Mouse (Mus musculus) Patski (cell line): ENCODE measurements around the gene Ltbp2. TPM values are rescaled to one million over a fixed set of nuclear protein-coding genes. Genes with fewer than 3 reads are reported as not detected.

Experiments used
- ATAC-seq: fragments of 100-300 bp; one replicate; pipeline ENCODE4 v1.8.0; 2021
- CTCF ChIA-PET: fragments of 350-600 bp; sonication (Branson Sonifier 250); formaldehyde crosslinking; loops from one replicate; lab custom pipeline; 2022; ENCODE audit warnings: inconsistent platforms; lab: Charles Lee
- POLR2A ChIA-PET: fragments of 350-600 bp; sonication (Branson Sonifier 250); formaldehyde crosslinking; loops from one replicate; lab custom pipeline; 2022; ENCODE audit warnings: antibody characterized with exemption, inconsistent platforms; lab: Charles Lee
- DNase-seq: peaks from one replicate; pipeline ENCODE4 v3.0.0-alpha.2; 2011; ENCODE audit warnings: low read depth, low spot score
- H3K27me3 ChIP-seq: fragments of 371-371 bp; one replicate; pipeline ENCODE4 v1.5.1; 2021
- CTCF ChIP-seq: fragments of 100-300 bp; IDR thresholded peaks from one replicate; pipeline ENCODE4 v1.5.1; 2021
- in situ Hi-C: fragments of 300-500 bp; cut with MboI; formaldehyde crosslinking; loops from 3 replicates; pipeline ENCODE4 v1.11.1; 2018; ENCODE audit warnings: low pct_unique_long_range_greater_than_20kb, mixed read lengths
- polyA plus RNA-seq: library from polyadenylated mRNA; unstranded; gene quantifications from one replicate; pipeline ENCODE4 v1.2.3, GENCODE M21; 2021

Ltbp2 gene
- polyA plus RNA-seq, 1 experiment from 2014 or later: 19.0 TPM

DNA sequence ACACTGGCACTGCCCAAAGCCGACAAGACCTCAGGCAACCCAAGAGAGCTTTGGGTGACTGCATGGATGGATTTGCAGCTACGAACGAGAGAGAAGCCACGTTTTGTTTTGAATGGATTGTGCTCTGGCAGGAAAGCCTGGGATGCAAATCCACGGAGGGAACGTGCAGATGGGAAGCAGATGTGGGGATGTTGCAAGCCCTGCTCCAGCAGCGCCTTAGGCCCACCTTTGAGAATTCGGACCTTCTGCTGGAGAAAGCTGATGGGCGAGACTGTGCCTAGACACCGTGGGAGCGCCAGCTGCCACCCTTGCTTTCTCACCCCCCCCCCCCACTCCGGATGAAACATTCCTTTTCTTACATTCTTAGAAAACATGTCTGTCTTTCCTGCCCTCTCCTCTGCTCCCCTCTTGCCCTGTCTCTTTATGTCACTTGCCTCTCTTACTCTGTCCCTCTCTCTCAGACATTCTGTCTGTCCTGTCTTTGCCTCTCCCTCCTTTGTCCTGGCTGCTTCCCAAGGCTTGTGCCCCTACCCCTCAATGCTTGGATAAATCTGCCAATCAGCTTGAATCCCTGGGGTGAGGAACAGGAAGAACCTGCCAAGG, 30.8 kb upstream of the Ltbp2 start:
- ChIA-PET CTCF (interaction anchor here (1.2 kb wide), 1 partner anchor 13 kb away, joined by 3 read pairs; no protein-coding TSS in a partner anchor), POLR2A (interaction anchor here (0.8 kb wide), 1 partner anchor 41 kb away, joined by 4 read pairs; no protein-coding TSS in a partner anchor)
- TF ChIP-seq CTCF: no peak
- DNase-seq (no peak), ATAC-seq (no peak)
- H3K27me3 ChIP-seq: no peaks in the 10 kb centered on the region
- in situ Hi-C loops: no loop called here

DNA sequence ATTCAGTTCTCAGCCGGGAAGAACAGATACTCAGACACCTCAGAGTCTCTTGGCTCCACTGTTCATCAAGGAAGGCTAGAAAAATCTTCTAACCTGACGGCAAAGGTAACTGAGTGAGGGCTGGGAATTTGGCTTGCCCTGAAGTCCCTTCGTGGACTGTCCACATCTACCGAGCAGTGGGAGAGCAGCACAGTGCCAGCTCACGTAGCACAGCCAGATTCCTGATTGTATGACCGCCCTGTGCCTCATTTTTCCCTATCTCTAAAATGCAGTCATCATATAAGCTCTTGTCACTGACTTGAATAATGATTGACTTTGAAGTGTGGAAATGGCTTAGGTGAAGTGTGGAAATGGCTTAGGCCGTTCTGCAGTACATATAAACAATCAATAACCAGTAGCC, 28.1 kb upstream of the Ltbp2 start:
- ATAC-seq: no peak
- no peak for DNase-seq
- H3K27me3 ChIP-seq: no peaks in the 10 kb centered on the region
- TF ChIP-seq CTCF: no peak
- in situ Hi-C loops: no loop called here
- CTCF ChIA-PET: no interaction called here
- POLR2A ChIA-PET: no interaction called here

DNA sequence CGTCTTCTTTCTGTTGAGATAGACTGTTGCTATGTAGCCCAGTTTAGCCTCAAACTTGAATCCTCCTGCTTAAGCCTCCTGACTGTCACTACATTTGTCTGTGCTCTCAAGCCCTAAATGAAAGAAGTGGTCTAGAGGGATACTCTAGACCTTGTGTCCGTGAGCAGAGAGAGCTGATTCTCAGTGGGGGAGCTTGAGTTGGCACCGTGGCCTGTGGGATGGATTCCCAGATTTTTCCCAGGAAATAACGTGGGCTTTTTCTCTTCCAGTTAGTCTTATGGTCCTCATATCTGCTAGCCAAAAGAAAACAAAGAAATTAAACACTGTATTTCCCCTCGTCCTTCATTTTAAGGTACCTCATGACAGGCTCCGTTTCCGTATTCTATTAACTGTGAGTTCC, 24.0 kb upstream of the Ltbp2 start:
- ChIA-PET CTCF (no interaction called here), POLR2A (no interaction called here)
- no peaks in the 10 kb centered on the region for H3K27me3 ChIP-seq
- DNase-seq (no peak), ATAC-seq (no peak)
- in situ Hi-C loops: no loop called here
- no peak for TF ChIP-seq CTCF

DNA sequence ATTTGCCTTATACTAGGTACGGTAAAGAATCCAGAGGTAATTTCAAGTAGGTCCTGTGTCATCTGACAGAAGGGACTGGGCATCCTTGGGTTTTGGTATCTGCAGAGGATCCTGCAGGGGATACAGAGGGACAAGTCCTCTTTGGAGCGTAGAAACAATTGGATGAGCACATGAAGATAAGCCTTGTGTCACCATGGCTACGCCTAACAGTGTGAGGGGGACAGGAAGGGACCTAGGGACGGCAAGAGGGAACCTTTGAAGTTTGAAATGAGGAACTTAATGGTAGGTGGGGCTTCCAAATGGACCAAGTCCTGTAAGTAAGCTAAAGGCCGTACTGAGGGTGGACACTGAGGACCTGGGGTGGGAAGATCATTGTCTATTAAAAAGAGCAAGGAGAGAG, 21.0 kb upstream of the Ltbp2 start:
- no peak for TF ChIP-seq CTCF
- in situ Hi-C loops: no loop called here
- ChIA-PET POLR2A (no interaction called here), CTCF (interaction anchor here (0.9 kb wide), 1 partner anchor 9 kb away, joined by 3 read pairs; no protein-coding TSS in a partner anchor)
- no peak for DNase-seq
- no peak for ATAC-seq
- H3K27me3 ChIP-seq: no peaks in the 10 kb centered on the region

DNA sequence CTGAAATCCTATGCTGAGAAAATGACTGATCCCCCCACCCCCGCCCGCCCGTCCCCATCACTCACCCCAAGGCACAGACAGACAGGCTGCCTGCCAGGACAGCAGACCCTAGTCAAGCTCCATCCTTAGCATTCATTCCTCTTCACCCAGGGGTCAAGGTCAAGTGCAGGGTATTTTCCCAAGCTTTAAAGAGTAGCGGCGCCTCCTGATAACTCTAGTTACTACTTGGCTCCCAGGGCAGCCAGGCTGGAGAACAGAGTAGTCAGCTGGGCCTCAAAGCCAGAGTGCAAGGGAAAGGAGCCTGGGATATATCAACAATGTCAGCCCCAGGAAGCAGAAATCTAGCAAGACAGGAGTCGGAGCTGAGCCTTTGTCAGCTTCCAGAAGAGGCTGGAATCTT, 19.9 kb upstream of the Ltbp2 start:
- DNase-seq: no peak
- no peaks in the 10 kb centered on the region for H3K27me3 ChIP-seq
- ATAC-seq: no peak
- POLR2A ChIA-PET: no interaction called here
- TF ChIP-seq CTCF: no peak
- in situ Hi-C loops: no loop called here
- CTCF ChIA-PET: interaction anchor here (0.9 kb wide), 1 partner anchor 10 kb away, joined by 3 read pairs; no protein-coding TSS in a partner anchor

DNA sequence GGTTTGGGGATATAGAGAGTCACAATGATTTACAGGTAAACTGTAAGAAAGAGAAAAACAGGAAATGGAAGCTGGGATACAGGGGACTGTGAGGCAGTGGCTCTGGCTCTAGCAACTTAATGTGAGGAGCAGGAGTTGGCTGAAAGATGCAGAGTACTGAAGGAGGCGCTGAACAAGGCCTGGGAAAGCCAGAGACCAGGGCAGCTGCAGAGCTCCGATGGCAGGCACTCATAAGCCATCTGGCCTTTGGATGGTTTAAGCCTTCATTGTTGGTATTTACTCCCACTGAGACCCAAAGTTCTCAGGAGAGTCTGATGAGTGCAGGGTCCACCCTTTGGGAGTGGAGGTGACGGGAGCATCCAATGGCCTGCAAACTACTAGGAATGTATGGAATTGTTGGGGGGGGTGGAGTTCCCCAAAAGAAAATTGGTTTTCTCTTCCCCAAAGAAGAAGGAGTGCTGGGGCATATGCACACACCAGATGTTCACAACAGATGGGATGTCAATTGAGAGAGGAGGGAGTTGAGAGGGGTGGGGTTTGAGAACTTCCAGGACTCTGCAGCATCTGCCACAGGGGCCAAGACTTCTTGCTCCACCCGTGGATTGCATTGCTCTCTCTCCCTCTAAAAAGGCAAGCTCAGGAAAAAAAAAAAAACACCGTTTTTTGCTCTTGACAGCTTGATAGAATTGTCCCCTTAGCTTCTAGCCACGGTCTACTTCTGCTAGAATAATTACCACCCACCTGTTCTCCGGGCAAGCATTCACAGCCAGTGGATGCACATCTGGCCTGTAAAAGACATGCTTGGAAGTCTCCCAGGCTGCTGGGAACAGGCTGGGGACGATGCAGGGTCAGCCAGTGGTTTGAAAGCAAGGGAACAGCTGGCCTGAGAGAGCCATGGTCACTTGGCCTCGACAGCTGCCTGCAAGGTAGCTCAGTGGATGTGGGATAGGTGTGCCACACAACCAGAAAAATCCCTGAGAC, 17.6 kb upstream of the Ltbp2 start:
- TF ChIP-seq CTCF: no peak
- in situ Hi-C loops: no loop called here
- ChIA-PET POLR2A (interaction anchor here (0.6 kb wide), 1 partner anchor 74 kb away, joined by 6 read pairs; no protein-coding TSS in a partner anchor), CTCF (no interaction called here)
- no peaks in the 10 kb centered on the region for H3K27me3 ChIP-seq
- ATAC-seq (no peak), DNase-seq (no peak)

DNA sequence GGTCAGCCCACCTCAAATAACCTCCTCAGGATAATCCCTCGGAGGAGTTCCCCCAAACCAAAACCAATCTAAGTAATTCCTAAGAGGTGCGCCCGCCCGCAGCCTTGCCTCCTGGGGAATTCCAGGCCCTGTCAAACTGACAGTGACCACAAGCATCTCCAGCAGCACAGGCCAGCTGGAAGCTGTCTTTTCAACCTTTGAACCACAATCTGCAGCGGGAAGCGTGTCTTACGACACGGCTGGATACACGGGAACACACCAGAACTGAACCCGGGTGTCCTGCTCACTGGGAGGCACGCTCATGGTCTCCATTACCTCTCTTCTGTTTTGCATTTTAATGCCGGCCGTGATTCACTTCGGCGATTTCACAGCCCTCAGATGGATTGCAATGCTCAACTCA, 14.0 kb upstream of the Ltbp2 start:
- TF ChIP-seq CTCF: no peak
- peak; percentile 40 for ATAC-seq
- peak; percentile 85 for DNase-seq
- in situ Hi-C loops: no loop called here
- H3K27me3 ChIP-seq: no peaks in the 10 kb centered on the region
- CTCF ChIA-PET: interaction anchor here (2.0 to 2.4 kb wide), 2 partner anchors 12 to 14 kb away, joined by 6 read pairs; partner anchors contain the start of gene Ltbp2
- POLR2A ChIA-PET: no interaction called here

DNA sequence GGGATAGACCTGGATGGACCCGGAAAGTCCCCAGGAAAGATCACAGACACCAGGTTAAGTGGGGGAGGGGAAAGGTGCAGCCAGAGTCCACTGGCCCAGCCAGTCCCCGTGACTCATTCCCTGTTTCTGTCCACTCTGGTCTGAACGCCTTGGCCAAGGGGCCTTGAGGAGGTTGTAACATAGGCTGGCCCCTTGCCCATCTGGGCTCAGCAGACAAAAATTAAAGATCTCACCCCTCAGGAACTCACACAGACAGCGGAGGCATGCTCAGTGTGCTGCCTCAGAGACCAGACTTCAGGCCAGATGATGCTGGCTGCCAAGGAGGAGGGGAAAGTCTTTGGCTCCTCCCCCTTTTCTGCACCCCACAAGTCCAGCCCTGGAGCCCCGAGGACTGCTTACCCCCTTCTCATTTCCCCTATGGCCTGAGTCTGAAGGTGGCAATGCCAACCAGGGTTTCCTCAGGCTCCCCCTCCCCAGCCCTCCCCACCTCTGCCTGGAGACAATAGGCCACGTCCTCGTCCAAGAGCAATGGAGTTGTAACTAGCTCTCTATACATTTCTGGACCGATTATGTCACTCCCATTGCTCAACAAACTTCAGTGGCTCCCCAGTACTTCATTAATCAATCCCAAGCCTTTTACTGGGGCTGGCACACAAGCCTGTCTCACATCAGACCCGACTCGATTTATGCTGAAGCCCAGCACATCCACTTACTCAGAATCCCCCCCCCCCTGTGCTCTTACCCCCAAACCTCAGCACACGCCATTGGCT, 9.0 kb upstream of the Ltbp2 start:
- in situ Hi-C loops: no loop called here
- ATAC-seq: peak; percentile 69
- TF ChIP-seq CTCF: no peak
- ChIA-PET POLR2A (interaction anchor here (0.6 kb wide), 1 partner anchor 207 kb away, joined by 5 read pairs; no protein-coding TSS in a partner anchor), CTCF (no interaction called here)
- DNase-seq: peak; percentile 92
- H3K27me3 ChIP-seq: no peaks in the 10 kb centered on the region

DNA sequence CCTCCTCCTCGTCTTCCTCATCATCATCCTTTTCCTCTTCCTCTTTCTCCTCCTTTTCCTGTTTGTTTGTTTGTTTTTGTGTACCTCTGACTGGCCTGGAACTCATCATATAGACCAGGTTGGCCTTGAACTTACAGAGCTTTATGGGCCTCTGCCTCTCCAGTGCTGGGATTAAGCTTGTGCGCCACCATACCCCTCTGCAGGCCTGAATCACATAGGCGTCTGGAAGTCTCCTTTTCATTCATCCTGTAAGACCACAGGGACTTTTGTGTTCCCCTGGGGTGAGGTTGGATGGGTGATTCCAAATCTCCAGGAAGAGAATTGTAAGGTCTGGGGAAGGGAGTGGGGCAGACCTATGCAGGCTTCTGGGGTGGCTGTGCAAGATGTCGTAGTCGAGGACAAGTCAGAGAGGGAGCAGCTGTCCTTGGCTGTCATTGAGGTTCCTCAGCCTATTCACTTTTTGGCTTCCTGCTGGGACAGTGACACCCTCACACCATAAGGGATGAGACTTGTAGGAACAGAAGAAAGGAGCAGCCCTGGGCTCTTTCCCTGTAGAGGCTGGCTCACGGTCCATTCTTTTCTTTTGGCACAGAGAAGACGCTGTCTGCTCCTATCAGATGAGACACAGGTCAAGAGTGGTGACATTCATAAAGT, 8.2 kb upstream of the Ltbp2 start:
- in situ Hi-C loops: no loop called here
- ChIA-PET POLR2A (no interaction called here), CTCF (no interaction called here)
- TF ChIP-seq CTCF: no peak
- ATAC-seq (peak; percentile 41), DNase-seq (no peak)
- H3K27me3 ChIP-seq: no peaks in the 10 kb centered on the region

DNA sequence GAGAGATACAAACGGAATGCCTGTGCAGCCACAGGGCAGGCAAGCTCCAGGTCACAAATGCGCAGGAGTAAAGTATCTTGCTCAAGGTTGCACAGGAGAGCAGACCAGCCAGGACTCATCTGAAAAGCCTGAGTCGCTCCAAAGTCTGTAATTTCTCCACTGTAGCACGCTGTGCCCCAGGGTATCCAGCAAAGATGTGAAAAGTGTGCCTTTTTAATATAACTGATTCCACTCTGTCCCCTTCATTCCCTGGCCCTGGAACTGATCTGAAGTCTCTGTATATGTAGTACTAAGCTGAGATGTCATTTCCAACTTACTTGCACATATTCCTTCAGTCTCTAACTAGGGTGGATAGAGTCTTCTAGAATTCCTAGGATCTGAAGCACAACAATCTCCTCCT, 6.5 kb upstream of the Ltbp2 start:
- DNase-seq (no peak), ATAC-seq (no peak)
- ChIA-PET CTCF (no interaction called here), POLR2A (no interaction called here)
- H3K27me3 ChIP-seq: no peaks in the 10 kb centered on the region
- in situ Hi-C loops: no loop called here
- TF ChIP-seq CTCF: no peak
